Mouse (Mus musculus): Measurements from ENCODE around the gene Hira. TPM values are rescaled to one million over a fixed set of nuclear protein-coding genes. Genes with fewer than 3 reads are reported as not detected.

The Hira gene
- polyA plus RNA-seq, 1 experiment from 2014 or later = 24.6 TPM

Other genes starting within 250 kb of the Hira start
- gene Sept5, start 247.1 kb upstream of the Hira start, polyA plus RNA-seq (2016; fragmentation: Nextera tagmentation; extraction: Ambion mirVana) = 31.7 and 34.2 TPM in 2 replicates
- 15.3 and 19.4 TPM in 2 replicates for gene Cldn5, start 100.2 kb upstream of the Hira start, polyA plus RNA-seq (2016; fragmentation: Nextera tagmentation; extraction: Ambion mirVana)
- gene Ufd1, start 65.3 kb upstream of the Hira start, polyA plus RNA-seq (2016; fragmentation: Nextera tagmentation; extraction: Ambion mirVana) = 118 and 120 TPM in 2 replicates
- gene Cdc45, start 65.0 kb upstream of the Hira start, polyA plus RNA-seq (2016; fragmentation: Nextera tagmentation; extraction: Ambion mirVana) = 63.9 and 64.2 TPM in 2 replicates
- gene 2510002D24Rik, start 40.5 kb upstream of the Hira start, polyA plus RNA-seq (2016; fragmentation: Nextera tagmentation; extraction: Ambion mirVana) = 37.3 and 38.9 TPM in 2 replicates
- gene Gm28539, start 40.5 kb upstream of the Hira start, polyA plus RNA-seq (2016; fragmentation: Nextera tagmentation; extraction: Ambion mirVana) = not detected in 2 replicates
- 105 and 106 TPM in 2 replicates for gene Mrpl40, start 175 bp upstream of the Hira start, polyA plus RNA-seq (2016; fragmentation: Nextera tagmentation; extraction: Ambion mirVana)

Measured in limb, embryonic 12.5 days (tissue).